Mouse (Mus musculus) thymus, adult 2 months (tissue): ENCODE measurements around the gene Krt15. TPM values are rescaled to one million over a fixed set of nuclear protein-coding genes. Genes with fewer than 3 reads are reported as not detected.

Source experiments
- DNase-seq: peaks from one replicate; pipeline ENCODE4 v3.0.0; 2021
- H3K27ac ChIP-seq: fragments of 200-500 bp; 2 replicates; pipeline ENCODE4 v1.5.1; 2012; ENCODE audit warnings: low read length, control low read depth; ENCODE audit not compliant: control insufficient read depth, insufficient read depth
- H3K27me3 ChIP-seq: fragments of 200-500 bp; 2 replicates; pipeline ENCODE4 v1.6.1; 2012; ENCODE audit warnings: mild to moderate bottlenecking, low read length, moderate library complexity, mixed read lengths; ENCODE audit not compliant: control insufficient read depth, insufficient read depth
- H3K36me3 ChIP-seq: fragments of 200-500 bp; 2 replicates; pipeline ENCODE4 v1.6.1; 2012; ENCODE audit warnings: mild to moderate bottlenecking, low read length, moderate library complexity; ENCODE audit not compliant: control insufficient read depth, insufficient read depth
- H3K4me1 ChIP-seq: fragments of 200-500 bp; replicated peaks from 2 replicates; pipeline ENCODE4 v1.6.1; 2012; ENCODE audit warnings: low read length; ENCODE audit not compliant: control insufficient read depth, insufficient read depth
- H3K4me3 ChIP-seq: fragments of 200-500 bp; 2 replicates; pipeline ENCODE4 v1.5.1; 2012; ENCODE audit warnings: mild to moderate bottlenecking, low read length, control low read depth, moderate library complexity; ENCODE audit not compliant: control insufficient read depth, insufficient read depth
- CTCF ChIP-seq: fragments of 200-500 bp; IDR thresholded peaks from 2 replicates; pipeline ENCODE4 v1.5.1; 2012; ENCODE audit warnings: mild to moderate bottlenecking, control low read depth, low read length, moderate library complexity, borderline replicate concordance; ENCODE audit not compliant: control insufficient read depth, poor library complexity, insufficient read depth; ENCODE audit errors: extremely low read depth
- POLR2A ChIP-seq: fragments of 200-500 bp; IDR thresholded peaks from 2 replicates; pipeline ENCODE4 v1.6.1; 2012; ENCODE audit warnings: mild to moderate bottlenecking, low read length, control low read depth, moderate library complexity; ENCODE audit not compliant: control insufficient read depth, poor library complexity, insufficient read depth; ENCODE audit errors: extremely low read depth
- WGBS: fragments of 180-500 bp; shearing (Covaris S2); methylation state at CpG from one replicate; pipeline ENCODE4 v1.1.7; 2018; 5-methylcytosine and 5-hydroxymethylcytosine counted together
- polyA plus RNA-seq: library from polyadenylated mRNA; depleted of rRNA; stranded (reverse); fragments of >200 nt; gene quantifications from 2 replicates; pipeline ENCODE4 v1.2.3, GENCODE M21; 2012; rRNA removed

The Krt15 gene
- polyA plus RNA-seq, 1 experiment = 1.1 TPM

GRCm38 (mm10) chr11:100088378-100089025 lies 47.2 kb downstream of the Krt15 start:
- no peak overlapping the region for H3K4me3 ChIP-seq
- H3K27ac ChIP-seq = no peak overlapping the region
- H3K27me3 ChIP-seq = no peaks in the 10 kb centered on the region
- no peak for DNase-seq
- TF ChIP-seq CTCF = no peak
- TF ChIP-seq POLR2A = no peak
- H3K36me3 ChIP-seq = no peaks in the 10 kb centered on the region
- WGBS = 67% methylated on average over 7 of the region's 7 CpGs
- H3K4me1 ChIP-seq = no peaks in the 10 kb centered on the region

GRCm38 (mm10) chr11:100087861-100088260 lies 47.9 kb downstream of the Krt15 start, which contains the start of gene Krt32:
Gene Krt32, minus strand, starts transcription at chr11:100088226.
- no peak for TF ChIP-seq POLR2A
- Histone ChIP-seq H3K36me3 (no peaks in the 10 kb centered on the region), H3K27ac (no peak within 1 kb of the TSS), H3K27me3 (no peaks in the 10 kb centered on the region), H3K4me1 (no peaks in the 10 kb centered on the region), H3K4me3 (no peak within 1 kb of the TSS)
- WGBS = 95% methylated on average over 10 of the region's 10 CpGs
- no peak for DNase-seq

Other genes starting within 250 kb of the Krt15 start
- gene Krtap31-1, start 228.0 kb downstream of the Krt15 start, polyA plus RNA-seq = 0.13 TPM in 1 of 2 replicates, not detected in the other
- not detected in 2 replicates for gene Gm11565, start 221.2 kb downstream of the Krt15 start, polyA plus RNA-seq
- 0.11 TPM in 1 of 2 replicates, not detected in the other for gene Krtap31-2, start 199.6 kb downstream of the Krt15 start, polyA plus RNA-seq
- not detected in 2 replicates for gene Krtap9-5, start 187.5 kb downstream of the Krt15 start, polyA plus RNA-seq
- not detected in 2 replicates for gene Krtap29-1, start 156.9 kb downstream of the Krt15 start, polyA plus RNA-seq
- gene Krtap16-1, start 149.3 kb downstream of the Krt15 start, polyA plus RNA-seq = not detected in 2 replicates
- 0.31 and 0.43 TPM in 2 replicates for gene Krtap17-1, start 141.9 kb downstream of the Krt15 start, polyA plus RNA-seq
- gene Krt33a, start 119.7 kb downstream of the Krt15 start, polyA plus RNA-seq = 0.11 and 0.14 TPM in 2 replicates
- gene Krt33b, start 106.1 kb downstream of the Krt15 start, polyA plus RNA-seq = 0.44 TPM in 1 of 2 replicates, not detected in the other
- gene Krt34, start 94.4 kb downstream of the Krt15 start, polyA plus RNA-seq = not detected in 2 replicates
- gene Krt31, start 85.4 kb downstream of the Krt15 start, polyA plus RNA-seq = 0.15 and 0.23 TPM in 2 replicates
- gene Krt32, start 47.7 kb downstream of the Krt15 start, polyA plus RNA-seq = 0.18 and 0.30 TPM in 2 replicates
- gene Krt35, start 39.7 kb downstream of the Krt15 start, polyA plus RNA-seq = 0.13 and 0.20 TPM in 2 replicates
- 0.79 and 0.90 TPM in 2 replicates for gene Krt36, start 30.3 kb downstream of the Krt15 start, polyA plus RNA-seq
- gene Krt13, start 14.4 kb downstream of the Krt15 start, polyA plus RNA-seq = 0.92 and 0.98 TPM in 2 replicates
- gene Krt19, start 12.7 kb upstream of the Krt15 start, polyA plus RNA-seq = 8.7 and 13.0 TPM in 2 replicates
- 0.31 and 0.42 TPM in 2 replicates for gene Krt9, start 57.3 kb upstream of the Krt15 start, polyA plus RNA-seq
- 59.7 and 80.7 TPM in 2 replicates for gene Krt14, start 71.6 kb upstream of the Krt15 start, polyA plus RNA-seq
- 4.1 and 4.8 TPM in 2 replicates for gene Krt16, start 113.0 kb upstream of the Krt15 start, polyA plus RNA-seq
- 238 and 276 TPM in 2 replicates for gene Krt17, start 125.1 kb upstream of the Krt15 start, polyA plus RNA-seq
- 0.31 and 0.97 TPM in 2 replicates for gene Krt42, start 133.9 kb upstream of the Krt15 start, polyA plus RNA-seq
- 117 and 131 TPM in 2 replicates for gene Eif1, start 184.0 kb upstream of the Krt15 start, polyA plus RNA-seq
- 2.0 and 2.4 TPM in 2 replicates for gene Gast, start 198.5 kb upstream of the Krt15 start, polyA plus RNA-seq
- 7.7 and 8.6 TPM in 2 replicates for gene Hap1, start 220.2 kb upstream of the Krt15 start, polyA plus RNA-seq